Mouse (Mus musculus) Patski (cell line): ENCODE measurements at regions not wholly inside any gene's neighbourhood (a gene's known extent, or its start where the extent isn't known, plus 50 kb on each side); places are given as distances from the start of the nearest gene placed in this dataset.

Source experiments
- ATAC-seq: fragments of 100-300 bp; one replicate; pipeline ENCODE4 v1.8.0; 2021
- CTCF ChIA-PET: fragments of 350-600 bp; sonication (Branson Sonifier 250); formaldehyde crosslinking; loops from one replicate; lab custom pipeline; 2022; ENCODE audit warnings: inconsistent platforms; lab: Charles Lee
- POLR2A ChIA-PET: fragments of 350-600 bp; sonication (Branson Sonifier 250); formaldehyde crosslinking; loops from one replicate; lab custom pipeline; 2022; ENCODE audit warnings: antibody characterized with exemption, inconsistent platforms; lab: Charles Lee
- DNase-seq: peaks from one replicate; pipeline ENCODE4 v3.0.0-alpha.2; 2011; ENCODE audit warnings: low read depth, low spot score
- H3K27me3 ChIP-seq: fragments of 371-371 bp; one replicate; pipeline ENCODE4 v1.5.1; 2021
- CTCF ChIP-seq: fragments of 100-300 bp; IDR thresholded peaks from one replicate; pipeline ENCODE4 v1.5.1; 2021
- in situ Hi-C: fragments of 300-500 bp; cut with MboI; formaldehyde crosslinking; loops from 3 replicates; pipeline ENCODE4 v1.11.1; 2018; ENCODE audit warnings: low pct_unique_long_range_greater_than_20kb, mixed read lengths

DNA sequence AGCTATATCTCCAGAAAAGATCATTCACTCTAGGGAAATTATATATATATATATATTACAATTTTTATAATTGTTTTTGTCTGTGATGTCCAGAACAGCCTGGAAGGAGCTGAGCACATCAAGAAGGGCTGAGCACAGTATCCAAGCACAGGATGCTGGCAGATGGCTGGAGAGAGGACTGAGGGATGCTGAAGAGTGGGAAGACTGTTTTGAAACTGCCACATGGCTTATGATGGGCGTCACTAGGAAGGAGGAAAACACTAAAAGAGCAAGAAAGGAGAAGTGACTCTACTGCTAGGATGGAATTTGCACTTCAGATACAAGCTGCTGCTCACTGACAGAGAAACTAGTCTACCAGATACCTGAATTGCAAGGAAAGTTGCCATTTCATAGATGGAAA, 50.4 kb upstream of the Atg10 start:
- DNase-seq: no peak
- no peak for TF ChIP-seq CTCF
- POLR2A ChIA-PET: no interaction called here
- H3K27me3 ChIP-seq: no peaks in the 10 kb centered on the region
- CTCF ChIA-PET: no interaction called here
- in situ Hi-C loops: no loop called here
- ATAC-seq: no peak

DNA sequence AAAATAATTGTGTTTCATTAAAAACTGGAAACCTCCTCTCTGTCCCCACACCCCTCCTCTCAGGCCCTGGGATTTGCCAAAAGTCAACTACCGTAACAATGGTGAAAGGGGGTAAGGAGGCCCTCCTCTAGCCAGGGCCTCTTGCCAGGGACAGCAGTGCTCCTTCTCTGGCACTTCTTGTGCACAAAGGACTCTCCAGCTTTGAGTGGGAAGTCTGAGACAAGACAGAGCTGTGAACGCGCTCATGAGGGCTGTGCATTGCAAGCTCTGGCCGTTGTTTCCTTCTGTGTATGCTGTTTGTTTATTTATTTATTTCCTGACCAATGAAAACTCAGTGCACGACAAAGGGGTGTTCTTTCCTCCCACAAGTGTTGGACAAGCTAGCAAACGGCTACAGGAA, 50.8 kb upstream of the Atg10 start:
- TF ChIP-seq CTCF: no peak
- ATAC-seq (no peak), DNase-seq (no peak)
- POLR2A ChIA-PET: no interaction called here
- no peaks in the 10 kb centered on the region for H3K27me3 ChIP-seq
- CTCF ChIA-PET: no interaction called here
- in situ Hi-C loops: no loop called here

DNA sequence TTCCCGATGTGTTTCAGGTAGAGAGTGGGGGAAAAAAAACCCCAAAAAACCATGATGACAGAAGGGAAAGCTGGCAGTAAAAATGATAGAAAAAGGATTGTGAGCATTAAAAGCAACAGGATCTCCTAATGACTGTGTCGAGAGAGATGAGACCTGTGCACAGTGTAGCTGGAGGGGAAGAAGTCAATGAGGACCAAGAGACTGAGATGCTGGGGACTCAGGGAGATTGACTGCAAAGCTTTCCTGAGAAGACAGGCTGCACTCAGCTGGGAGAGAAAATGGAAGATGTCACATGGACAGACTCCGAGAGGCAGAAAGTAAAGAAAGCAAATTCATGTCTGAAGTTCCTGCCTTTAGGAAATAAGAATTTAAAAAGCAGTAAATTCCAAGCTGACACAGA, 55.7 kb upstream of the Atg10 start:
- H3K27me3 ChIP-seq: no peaks in the 10 kb centered on the region
- DNase-seq: no peak
- ChIA-PET POLR2A (no interaction called here), CTCF (interaction anchor here (1.0 kb wide), 1 partner anchor 12 kb away, joined by 3 read pairs; no protein-coding TSS in a partner anchor)
- TF ChIP-seq CTCF: no peak
- in situ Hi-C loops: no loop called here
- no peak for ATAC-seq

DNA sequence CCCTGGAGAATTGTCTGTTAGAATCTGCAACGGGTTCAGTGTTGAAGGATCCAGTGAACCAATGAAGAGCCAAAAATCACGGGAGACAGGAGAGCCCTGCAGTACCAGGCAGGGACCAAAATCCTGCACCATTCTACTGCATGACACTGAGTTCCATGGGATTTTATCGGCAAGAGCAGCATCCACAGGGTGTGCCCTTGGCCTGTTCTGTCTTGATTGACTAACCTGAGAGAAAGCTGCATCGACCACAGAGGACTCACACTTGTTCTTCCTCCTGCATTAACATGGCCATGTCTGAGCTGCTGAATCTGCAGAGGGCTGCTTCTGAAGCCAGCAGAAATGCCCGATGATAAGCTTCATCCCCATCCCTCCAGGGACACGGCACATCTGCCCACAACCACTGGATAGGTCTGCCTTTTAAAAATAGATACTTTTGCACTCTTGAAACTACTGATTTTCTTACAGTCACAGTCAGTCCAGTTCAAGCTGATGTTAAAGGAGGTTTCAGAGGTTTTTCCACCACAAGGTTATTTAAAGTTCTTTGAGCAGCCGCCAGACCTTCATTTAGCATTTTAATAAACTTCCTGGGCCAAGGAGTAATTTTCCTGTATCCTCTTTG, 71.9 kb upstream of the Atg10 start:
- ChIA-PET CTCF (interaction anchor here (1.4 kb wide), 1 partner anchor 10 kb away, joined by 4 read pairs; no protein-coding TSS in a partner anchor), POLR2A (no interaction called here)
- in situ Hi-C loops: no loop called here
- no peak for ATAC-seq
- H3K27me3 ChIP-seq: no peaks in the 10 kb centered on the region
- TF ChIP-seq CTCF: no peak
- no peak for DNase-seq

DNA sequence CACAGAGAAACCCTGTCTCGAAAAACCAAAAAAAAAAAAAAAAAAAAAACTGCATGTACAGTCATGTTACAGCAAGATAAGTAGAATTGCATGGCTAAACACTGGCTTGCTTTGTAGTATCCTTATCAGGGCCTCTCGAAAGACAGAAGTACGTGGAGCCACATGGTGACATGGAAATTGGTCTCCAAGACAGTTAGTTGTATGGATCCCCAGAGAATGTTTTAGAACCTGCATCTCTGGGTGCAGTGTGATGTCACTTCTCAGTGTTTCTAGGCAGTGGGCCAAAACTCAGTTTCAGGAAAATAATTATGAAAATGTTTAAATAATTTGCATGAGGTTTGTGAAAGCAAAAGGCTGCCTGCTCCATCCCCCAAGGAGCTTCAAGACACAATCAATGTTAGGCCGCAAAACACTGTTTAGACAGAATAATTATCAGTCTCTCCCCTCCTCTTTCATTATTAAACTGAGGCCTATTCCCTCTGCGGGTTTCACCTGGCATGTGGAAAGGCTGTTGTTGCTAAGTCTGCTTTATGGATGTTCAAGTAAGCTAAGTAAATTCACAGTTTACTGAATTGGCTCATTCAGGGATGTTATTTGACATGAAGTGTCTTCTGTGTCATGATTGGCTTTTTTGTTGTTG, 72.9 kb upstream of the Atg10 start:
- in situ Hi-C loops: no loop called here
- no peaks in the 10 kb centered on the region for H3K27me3 ChIP-seq
- CTCF ChIA-PET: interaction anchor here (0.7 to 1.8 kb wide), 3 partner anchors 10 to 14 kb away, joined by 3 to 9 read pairs (median 3); no protein-coding TSS in a partner anchor
- POLR2A ChIA-PET: interaction anchor here (1.0 kb wide), 1 partner anchor 9 kb away, joined by 3 read pairs; no protein-coding TSS in a partner anchor
- ATAC-seq (no peak), DNase-seq (no peak)
- no peak for TF ChIP-seq CTCF

DNA sequence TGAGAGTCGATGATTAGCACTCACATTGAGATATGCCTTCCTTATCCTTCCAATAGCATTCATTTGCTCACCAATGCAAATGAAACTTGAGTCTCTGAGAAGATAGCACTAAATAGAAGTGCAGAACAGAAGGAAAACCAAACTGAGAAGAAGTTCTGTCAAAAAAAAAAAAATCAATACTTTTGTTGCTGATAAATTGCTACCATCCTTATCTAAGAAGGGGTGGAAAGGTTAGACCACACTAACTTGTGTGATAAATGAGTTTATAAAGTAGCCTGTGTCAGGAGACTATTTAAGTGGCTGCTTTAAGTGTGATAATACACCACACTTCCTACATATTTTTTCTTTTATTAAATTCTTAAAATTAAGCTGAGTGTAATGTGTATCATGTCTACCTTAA, 78.1 kb upstream of the Atg10 start:
- no peak for TF ChIP-seq CTCF
- ATAC-seq: no peak
- no peaks in the 10 kb centered on the region for H3K27me3 ChIP-seq
- DNase-seq: no peak
- CTCF ChIA-PET: no interaction called here
- POLR2A ChIA-PET: no interaction called here
- in situ Hi-C loops: no loop called here

DNA sequence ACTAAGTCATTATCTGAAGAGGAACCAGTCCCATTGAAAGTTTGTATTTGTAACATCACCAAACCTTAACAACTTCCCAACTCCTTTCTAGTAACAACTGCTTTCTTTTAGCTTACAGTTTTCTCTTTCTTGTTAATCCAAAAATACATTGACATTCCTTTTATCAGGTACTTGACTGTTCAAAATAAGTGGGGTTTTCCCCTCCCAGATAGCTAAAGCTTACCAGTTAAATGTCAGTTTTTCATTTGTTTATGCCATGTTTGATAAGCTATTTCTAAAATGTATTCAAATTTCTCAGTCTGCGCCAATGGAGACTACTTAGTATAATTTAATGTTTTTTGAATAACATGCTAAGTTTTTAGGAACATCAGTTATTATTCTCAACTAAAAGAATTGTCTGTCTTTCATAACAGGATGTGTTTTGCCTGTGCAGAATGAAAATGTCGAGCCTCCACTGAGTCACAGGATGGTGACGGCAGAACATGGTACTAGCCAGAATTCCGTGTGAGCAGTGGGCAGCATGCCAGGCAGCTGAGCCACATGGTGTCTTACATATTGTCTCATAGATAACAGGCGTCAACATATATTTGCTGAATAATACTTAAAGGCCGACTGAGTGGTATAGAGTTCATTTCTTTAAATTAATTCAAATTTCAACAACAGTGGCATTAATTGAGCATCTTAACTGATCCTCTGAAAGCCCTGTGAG, 82.1 kb upstream of the Atg10 start:
- in situ Hi-C loops: no loop called here
- peak; percentile 40 for ATAC-seq
- H3K27me3 ChIP-seq: no peaks in the 10 kb centered on the region
- peak; percentile 46 for DNase-seq
- ChIA-PET POLR2A (interaction anchor here (1.2 kb wide), 1 partner anchor 8 kb away, joined by 3 read pairs; no protein-coding TSS in a partner anchor), CTCF (interaction anchor here (1.0 to 2.3 kb wide), 3 partner anchors 9 to 82 kb away, joined by 3 to 9 read pairs (median 4); partner anchors contain the start of gene Atg10)
- TF ChIP-seq CTCF: no peak

DNA sequence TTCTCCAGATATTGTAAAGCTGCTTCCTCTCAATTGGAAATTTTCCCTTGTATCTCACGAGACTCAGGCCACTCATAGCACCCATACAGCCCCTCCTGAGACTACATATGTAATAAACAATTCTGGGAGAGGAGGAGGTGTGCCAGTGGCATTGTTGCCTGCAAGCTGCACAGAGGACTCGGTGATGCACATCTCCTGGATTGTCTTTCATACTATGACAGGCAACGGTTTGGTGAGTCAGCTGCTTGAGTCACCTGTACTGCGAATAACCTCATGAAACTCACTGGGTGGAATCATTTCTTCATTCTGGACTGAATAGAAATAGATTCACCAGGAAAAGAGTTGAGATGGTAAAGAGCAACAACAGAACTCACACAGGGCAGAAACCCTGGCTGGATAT, 82.8 kb upstream of the Atg10 start:
- no peaks in the 10 kb centered on the region for H3K27me3 ChIP-seq
- CTCF ChIA-PET: interaction anchor here (2.3 kb wide), 1 partner anchor 9 kb away, joined by 9 read pairs; no protein-coding TSS in a partner anchor
- no peak for TF ChIP-seq CTCF
- DNase-seq (peak; percentile 51), ATAC-seq (peak; percentile 92)
- POLR2A ChIA-PET: interaction anchor here (1.2 kb wide), 1 partner anchor 9 kb away, joined by 3 read pairs; no protein-coding TSS in a partner anchor
- in situ Hi-C loops: no loop called here

DNA sequence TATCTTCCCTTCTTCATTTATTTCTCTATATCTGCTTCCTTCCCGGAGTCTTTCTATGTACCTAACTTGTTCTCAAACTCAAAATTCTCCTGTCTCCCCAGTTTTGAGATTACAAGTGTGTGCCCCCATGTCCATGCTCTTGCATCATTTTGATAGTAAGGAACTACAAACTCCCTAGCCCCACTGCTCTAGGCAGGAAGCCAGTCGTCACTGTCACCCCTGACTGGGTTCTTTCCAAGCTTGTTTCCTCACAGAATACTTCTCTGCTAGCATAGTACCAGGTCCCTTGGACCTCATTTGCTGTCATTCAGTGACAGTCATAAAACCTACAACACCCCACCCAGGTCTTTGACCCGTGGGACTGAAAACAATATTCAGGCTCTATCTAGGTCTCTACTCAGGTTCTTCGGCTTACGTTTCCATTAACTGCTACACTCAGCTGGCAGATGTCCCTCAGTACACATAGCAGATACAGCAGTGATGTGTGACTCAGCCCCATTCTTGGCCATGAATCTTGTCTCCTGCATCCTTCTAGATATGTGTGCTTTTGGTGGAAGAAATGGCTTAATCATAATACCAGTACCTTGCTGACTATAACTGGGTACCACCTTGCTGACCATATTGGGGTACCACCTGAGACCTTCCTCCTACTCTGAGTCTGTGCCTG, 89.3 kb upstream of the Atg10 start:
- no peaks in the 10 kb centered on the region for H3K27me3 ChIP-seq
- ATAC-seq (peak; percentile 44), DNase-seq (no peak)
- in situ Hi-C loops: no loop called here
- no peak for TF ChIP-seq CTCF
- POLR2A ChIA-PET: no interaction called here
- CTCF ChIA-PET: interaction anchor here (1.2 kb wide), 1 partner anchor 302 kb away, joined by 3 read pairs; no protein-coding TSS in a partner anchor

DNA sequence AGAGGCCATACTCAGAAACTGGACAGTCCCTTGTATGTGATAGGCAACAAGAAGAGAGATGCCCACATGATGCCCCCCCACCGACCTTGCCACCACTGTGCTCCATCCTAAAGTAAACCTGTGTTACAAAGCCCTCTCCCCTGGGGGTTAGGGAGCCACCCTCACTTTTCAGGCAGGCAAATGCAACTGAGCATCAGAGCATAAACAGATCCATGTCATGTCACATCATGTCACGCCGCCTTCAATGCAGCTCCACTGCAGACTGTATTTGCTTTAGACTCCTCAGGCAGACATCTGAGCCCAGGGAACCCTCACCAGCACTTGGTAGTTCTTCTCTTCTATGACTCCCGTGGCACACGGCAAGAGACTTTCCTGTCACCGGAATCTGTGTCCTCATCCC, 98.6 kb upstream of the Atg10 start:
- ChIA-PET CTCF (no interaction called here), POLR2A (no interaction called here)
- DNase-seq (no peak), ATAC-seq (no peak)
- no peak for TF ChIP-seq CTCF
- no peaks in the 10 kb centered on the region for H3K27me3 ChIP-seq
- in situ Hi-C loops: loop anchor here (5.0 kb wide), 1 partner anchor 35 kb away; no protein-coding TSS in a partner anchor
